Mouse (Mus musculus): ENCODE measurements around the gene Tnr.
A peak's percentile ranks its signal among the peaks of the same experiment; 100 is the strongest.

The Tnr gene

GRCm38 (mm10) chr1:159872866-159873265 is 349.3 kb downstream of the Tnr start:
- DNase-seq (ENCODE audit: low spot score) = no peak

- peak; percentile 63 for DNase-seq (ENCODE audit: low spot score)
These were observed 355.1 kb downstream of the Tnr start for GRCm38 (mm10) chr1:159878681-159879080.

GRCm38 (mm10) chr1:159879866-159880265 is 356.3 kb downstream of the Tnr start:
- DNase-seq (ENCODE audit: low spot score) = no peak

- DNase-seq (ENCODE audit: low spot score) = no peak
These were observed 361.9 kb downstream of the Tnr start for GRCm38 (mm10) chr1:159885476-159885875.

- no peak for DNase-seq (ENCODE audit: low spot score)
These were observed 365.0 kb downstream of the Tnr start for GRCm38 (mm10) chr1:159888611-159889010.

GRCm38 (mm10) chr1:159889012-159889765 is 365.6 kb downstream of the Tnr start:
- no peak for DNase-seq (ENCODE audit: low spot score)

- DNase-seq (ENCODE audit: low spot score) = no peak
These were observed 367.0 kb downstream of the Tnr start for GRCm38 (mm10) chr1:159890524-159890923.

GRCm38 (mm10) chr1:159895094-159895493 is 371.5 kb downstream of the Tnr start:
- DNase-seq (ENCODE audit: low spot score) = no peak

GRCm38 (mm10) chr1:159899991-159900390 is 376.4 kb downstream of the Tnr start:
- DNase-seq (ENCODE audit: low spot score) = no peak

- DNase-seq (ENCODE audit: low spot score) = no peak
These were observed 377.1 kb downstream of the Tnr start for GRCm38 (mm10) chr1:159900639-159901038.

- DNase-seq (ENCODE audit: low spot score) = no peak
These were observed 378.0 kb downstream of the Tnr start for GRCm38 (mm10) chr1:159901366-159902119.

- DNase-seq (ENCODE audit: low spot score) = no peak
These were observed 378.5 kb downstream of the Tnr start for GRCm38 (mm10) chr1:159902120-159902497.

GRCm38 (mm10) chr1:159911006-159911405 is 387.4 kb downstream of the Tnr start:
- peak; percentile 56 for DNase-seq (ENCODE audit: low spot score)

GRCm38 (mm10) chr1:159914726-159915125 is 391.2 kb downstream of the Tnr start:
- no peak for DNase-seq (ENCODE audit: low spot score)

GRCm38 (mm10) chr1:159920571-159920970 is 397.0 kb downstream of the Tnr start:
- no peak for DNase-seq (ENCODE audit: low spot score)

- no peak for DNase-seq (ENCODE audit: low spot score)
These were observed 399.4 kb downstream of the Tnr start for GRCm38 (mm10) chr1:159923010-159923409.

- no peak for DNase-seq (ENCODE audit: low spot score)
These were observed 400.5 kb downstream of the Tnr start for GRCm38 (mm10) chr1:159924105-159924504.

GRCm38 (mm10) chr1:159924684-159925083 is 401.1 kb downstream of the Tnr start:
- DNase-seq (ENCODE audit: low spot score) = peak; percentile 13

- DNase-seq (ENCODE audit: low spot score) = no peak
These were observed 405.2 kb downstream of the Tnr start for GRCm38 (mm10) chr1:159928681-159929335.

- DNase-seq (ENCODE audit: low spot score) = no peak
These were observed 408.5 kb downstream of the Tnr start for GRCm38 (mm10) chr1:159932092-159932491.

- DNase-seq (ENCODE audit: low spot score) = no peak
These were observed 409.0 kb downstream of the Tnr start for GRCm38 (mm10) chr1:159932598-159932997.

GRCm38 (mm10) chr1:159938449-159938848 is 414.9 kb downstream of the Tnr start:
- DNase-seq (ENCODE audit: low spot score) = no peak

- DNase-seq (ENCODE audit: low spot score) = no peak
These were observed 415.8 kb downstream of the Tnr start for GRCm38 (mm10) chr1:159939335-159939734.
